15 mouse cellular contexts compared by ENCODE assay signal in genomic region chr16:34839704-34840331, GRCm38 (mm10).
A peak's percentile ranks its signal among the peaks of the same experiment; 100 is the strongest.
DNase-seq lines count a peak whose midpoint lies in the region; ATAC-seq lines count a peak whose summit lies in the region.
"Had no signal": no experiment of that assay in that cellular context is flagged by ENCODE, and none has a peak within 500 bp of the region (broad histone marks: within the 10 kb centered on the region; RNA-seq: fewer than 3 reads in every experiment).

No protein-coding gene starts in this region.

- intact Hi-C loops in heart, postnatal 14 days (cut with DNase I), result no loop called here

- 76% methylated on average over 7 of the region's 7 CpGs for WGBS in heart, embryonic 12.5 days
- 43% methylated on average over 7 of the region's 7 CpGs for WGBS in lung, embryonic 16.5 days
- 91% methylated on average over 7 of the region's 7 CpGs for WGBS in midbrain, embryonic 16.5 days

- H3K9ac ChIP-seq in heart, embryonic 12.5 days, result no peak overlapping the region
- no peak overlapping the region for H3K9ac ChIP-seq in lung, embryonic 16.5 days (ENCODE audit: low read length)
- no peak overlapping the region for H3K9ac ChIP-seq in midbrain, embryonic 16.5 days (ENCODE audit: low read depth, low read length)
- H3K9ac ChIP-seq: intestine, embryonic 15.5 days; liver, embryonic 14.5 days; neural tube, embryonic 13.5 days had no signal

- no peak for ATAC-seq in heart, embryonic 12.5 days (ENCODE audit: insufficient number of reproducible peaks, low FRiP score)
- peak; percentile 96 for ATAC-seq in lung, embryonic 16.5 days (ENCODE audit: low read depth)
- ATAC-seq in megakaryocyte-erythroid progenitor cell, adult 5-6 weeks (replicated peaks; ENCODE audit: low FRiP score, low TSS enrichment, poor library complexity, severe bottlenecking), result no peak
- ATAC-seq in midbrain, embryonic 16.5 days, result no peak
- ATAC-seq: intestine, embryonic 15.5 days had no signal

- H3K27ac ChIP-seq in heart, embryonic 12.5 days (ENCODE audit: poor library complexity, severe bottlenecking), result no peak overlapping the region
- peak overlapping the region; percentile 56 for H3K27ac ChIP-seq in lung, embryonic 16.5 days (ENCODE audit: low read length)
- H3K27ac ChIP-seq in midbrain, embryonic 16.5 days (ENCODE audit: low read length), result no peak overlapping the region
- H3K27ac ChIP-seq: intestine, embryonic 15.5 days; liver, embryonic 14.5 days; neural tube, embryonic 13.5 days had no signal

- H3K4me3 ChIP-seq in heart, embryonic 12.5 days, result no peak overlapping the region
- H3K4me3 ChIP-seq in lung, embryonic 16.5 days (ENCODE audit: low read length), result no peak overlapping the region
- H3K4me3 ChIP-seq in midbrain, embryonic 16.5 days (ENCODE audit: low read depth, low read length), result no peak overlapping the region
- H3K4me3 ChIP-seq: erythroblast, embryonic 14.5 days; intestine, embryonic 15.5 days; neural tube, embryonic 13.5 days had no signal

- H3K4me1 ChIP-seq in heart, embryonic 12.5 days (replicated peaks), result no peaks in the 10 kb centered on the region
- H3K4me1 ChIP-seq in lung, embryonic 16.5 days (replicated peaks; ENCODE audit: control insufficient read depth, insufficient read depth, low read length), result peaks cover 11% of the 10 kb centered on the region; the same call in 1 of the 2 replicates
- H3K4me1 ChIP-seq in midbrain, embryonic 16.5 days (ENCODE audit: control insufficient read depth, insufficient read depth, low read length), result no peaks in the 10 kb centered on the region
- H3K4me1 ChIP-seq: intestine, embryonic 15.5 days had no signal

- DNase-seq in heart, postnatal 14 days, result peak; percentile 8 to 18
- DNase-seq in embryo, embryonic 10.5 days (ENCODE audit: low spot score), result peak; percentile 25
- DNase-seq in gastrocnemius, postnatal 10 days, result peak; percentile 53
- DNase-seq in adrenal gland, postnatal 4 days (ENCODE audit: low spot score in 2 of 2), result no peak
- DNase-seq: adrenal gland, postnatal 10 days; cerebellum, adult 11 months; midbrain, embryonic 14.5 days had no signal

- no peaks in the 10 kb centered on the region; the same call in 1 of the 2 replicates for H3K9me3 ChIP-seq in heart, embryonic 12.5 days (replicated peaks)
- H3K9me3 ChIP-seq in lung, embryonic 16.5 days (ENCODE audit: control insufficient read depth, low read length), result no peaks in the 10 kb centered on the region
- H3K9me3 ChIP-seq in midbrain, embryonic 16.5 days (replicated peaks; ENCODE audit: control insufficient read depth, low read length, poor library complexity, severe bottlenecking), result no peaks in the 10 kb centered on the region
- H3K9me3 ChIP-seq: intestine, embryonic 15.5 days had no signal

- H3K27me3 ChIP-seq in heart, embryonic 12.5 days (replicated peaks), result no peaks in the 10 kb centered on the region
- H3K27me3 ChIP-seq in lung, embryonic 16.5 days (ENCODE audit: control insufficient read depth, insufficient read depth, low read depth, low read length), result no peaks in the 10 kb centered on the region
- no peaks in the 10 kb centered on the region for H3K27me3 ChIP-seq in midbrain, embryonic 16.5 days (ENCODE audit: control insufficient read depth, insufficient read depth, low read depth, low read length)
- H3K27me3 ChIP-seq: intestine, embryonic 15.5 days; neural tube, embryonic 13.5 days had no signal

- H3K4me2 ChIP-seq in heart, embryonic 12.5 days, result no peak overlapping the region
- H3K4me2 ChIP-seq in lung, embryonic 16.5 days (ENCODE audit: low read depth, low read length), result no peak overlapping the region
- no peak overlapping the region for H3K4me2 ChIP-seq in midbrain, embryonic 16.5 days (ENCODE audit: low read length)
- H3K4me2 ChIP-seq: intestine, embryonic 15.5 days; neural tube, embryonic 13.5 days had no signal

- no peaks in the 10 kb centered on the region for H3K36me3 ChIP-seq in heart, embryonic 12.5 days
- no peaks in the 10 kb centered on the region; the same call in 1 of the 2 replicates for H3K36me3 ChIP-seq in lung, embryonic 16.5 days (ENCODE audit: control insufficient read depth, insufficient read depth, low read length)
- H3K36me3 ChIP-seq in midbrain, embryonic 16.5 days (ENCODE audit: control insufficient read depth, insufficient read depth, low read length), result no peaks in the 10 kb centered on the region
- H3K36me3 ChIP-seq: intestine, embryonic 15.5 days; neural tube, embryonic 13.5 days had no signal

Comparison
In these comparisons a context has a peak if more than half of its experiments do, and no peak if none do; other contexts are left out.
1. DNase-seq: peak in heart, postnatal 14 days (2 of 2), embryo, embryonic 10.5 days (single experiment) and gastrocnemius, postnatal 10 days (single experiment); none in adrenal gland, postnatal 4 days (0 of 2).